25 mouse cellular contexts compared by ENCODE assay signal in genomic region chr1:91201122-91201521, GRCm38 (mm10). TPM values are rescaled to one million over a fixed set of nuclear protein-coding genes. Genes with fewer than 3 reads are reported as not detected.
DNase-seq lines count a peak whose midpoint lies in the region; ATAC-seq lines count a peak whose summit lies in the region.
"Had no signal": no experiment of that assay in that cellular context is flagged by ENCODE, and none has a peak within 500 bp of the region (broad histone marks: within the 10 kb centered on the region; RNA-seq: fewer than 3 reads in every experiment).

No protein-coding gene starts in this region.

- peak; percentile 19 for DNase-seq in embryonic facial prominence, embryonic 14.5 days (ENCODE audit: low spot score)
- no peak for DNase-seq in embryonic facial prominence, embryonic 10.5 days (ENCODE audit: low spot score)
- no peak for DNase-seq in limb, embryonic 10.5 days (ENCODE audit: low spot score)
- DNase-seq in forelimb bud, embryonic 11.5 days (ENCODE audit: low read depth, low spot score) = peak; percentile 30
- DNase-seq in adrenal gland, postnatal 36 days = no peak
- DNase-seq: adrenal gland, postnatal 14 days; B cell, adult 2 months; cerebellum, adult 2 months; cerebellum, postnatal 10 days; gastrocnemius, postnatal 36 days; heart, adult 11 months; heart, postnatal 14 days; kidney, adult 18-20 months had no signal

- no peak overlapping the region for H3K27ac ChIP-seq in embryonic facial prominence, embryonic 14.5 days (replicated peaks; ENCODE audit: low read depth, low read length)
- no peak overlapping the region for H3K27ac ChIP-seq in embryonic facial prominence, embryonic 10.5 days (replicated peaks)
- no peak overlapping the region for H3K27ac ChIP-seq in heart, embryonic 13.5 days (replicated peaks)
- no peak overlapping the region for H3K27ac ChIP-seq in heart, embryonic 12.5 days (ENCODE audit: poor library complexity, severe bottlenecking)
- peak overlapping the region; percentile 38 for H3K27ac ChIP-seq in limb, embryonic 15.5 days
- H3K27ac ChIP-seq in limb, embryonic 10.5 days = no peak overlapping the region
- H3K27ac ChIP-seq: embryonic facial prominence, embryonic 12.5 days; hindbrain, embryonic 13.5 days; hindbrain, postnatal 0 days; intestine, embryonic 15.5 days had no signal

- no peak for ATAC-seq in embryonic facial prominence, embryonic 14.5 days (ENCODE audit: low read depth)
- no peak for ATAC-seq in heart, embryonic 13.5 days (ENCODE audit: extremely low read depth, insufficient number of reproducible peaks, low FRiP score, low TSS enrichment)
- ATAC-seq in heart, embryonic 12.5 days (ENCODE audit: insufficient number of reproducible peaks, low FRiP score) = no peak
- no peak for ATAC-seq in limb, embryonic 15.5 days (ENCODE audit: insufficient number of reproducible peaks, low FRiP score, low TSS enrichment, low read depth)
- ATAC-seq: CD4-positive, CD25-positive, alpha-beta regulatory T cell, adult 4 months; hindbrain, postnatal 0 days; intestine, embryonic 15.5 days had no signal

- H3K9me3 ChIP-seq in embryonic facial prominence, embryonic 14.5 days (ENCODE audit: control insufficient read depth, low read length) = no peaks in the 10 kb centered on the region
- H3K9me3 ChIP-seq in embryonic facial prominence, embryonic 10.5 days = no peaks in the 10 kb centered on the region
- no peaks in the 10 kb centered on the region for H3K9me3 ChIP-seq in heart, embryonic 13.5 days
- H3K9me3 ChIP-seq in heart, embryonic 12.5 days (replicated peaks) = no peaks in the 10 kb centered on the region
- no peaks in the 10 kb centered on the region for H3K9me3 ChIP-seq in limb, embryonic 15.5 days
- no peaks in the 10 kb centered on the region for H3K9me3 ChIP-seq in limb, embryonic 10.5 days (replicated peaks)
- H3K9me3 ChIP-seq: embryonic facial prominence, embryonic 12.5 days; G1E; hindbrain, embryonic 13.5 days; intestine, embryonic 15.5 days had no signal

- H3K27me3 ChIP-seq in embryonic facial prominence, embryonic 14.5 days (replicated peaks; ENCODE audit: control insufficient read depth, insufficient read depth, low read length) = no peaks in the 10 kb centered on the region
- H3K27me3 ChIP-seq in embryonic facial prominence, embryonic 10.5 days (replicated peaks; ENCODE audit: low read depth, poor library complexity, severe bottlenecking) = no peaks in the 10 kb centered on the region
- no peaks in the 10 kb centered on the region for H3K27me3 ChIP-seq in heart, embryonic 13.5 days (replicated peaks)
- no peaks in the 10 kb centered on the region for H3K27me3 ChIP-seq in heart, embryonic 12.5 days (replicated peaks)
- no peaks in the 10 kb centered on the region for H3K27me3 ChIP-seq in limb, embryonic 15.5 days
- H3K27me3 ChIP-seq in limb, embryonic 10.5 days (ENCODE audit: low read depth, poor library complexity, severe bottlenecking) = no peaks in the 10 kb centered on the region
- H3K27me3 ChIP-seq: embryonic facial prominence, embryonic 12.5 days; hindbrain, embryonic 13.5 days; intestine, embryonic 15.5 days had no signal

- no peak overlapping the region for H3K4me2 ChIP-seq in embryonic facial prominence, embryonic 14.5 days (ENCODE audit: low read depth, low read length)
- no peak overlapping the region for H3K4me2 ChIP-seq in heart, embryonic 13.5 days
- H3K4me2 ChIP-seq in heart, embryonic 12.5 days = no peak overlapping the region
- H3K4me2 ChIP-seq in limb, embryonic 15.5 days = no peak overlapping the region
- H3K4me2 ChIP-seq: embryonic facial prominence, embryonic 12.5 days; heart, embryonic 11.5 days; hindbrain, embryonic 13.5 days; intestine, embryonic 15.5 days had no signal

- no peaks in the 10 kb centered on the region for H3K4me1 ChIP-seq in embryonic facial prominence, embryonic 14.5 days (ENCODE audit: control insufficient read depth, insufficient read depth, low read length)
- H3K4me1 ChIP-seq in embryonic facial prominence, embryonic 10.5 days = peaks cover 14% of the 10 kb centered on the region; the same call in 1 of the 2 replicates
- peaks cover 12% of the 10 kb centered on the region for H3K4me1 ChIP-seq in heart, embryonic 13.5 days
- H3K4me1 ChIP-seq in heart, embryonic 12.5 days (replicated peaks) = peaks cover 22% of the 10 kb centered on the region
- H3K4me1 ChIP-seq in limb, embryonic 15.5 days = peaks cover 14% of the 10 kb centered on the region
- H3K4me1 ChIP-seq in limb, embryonic 10.5 days = peaks cover 18% of the 10 kb centered on the region
- H3K4me1 ChIP-seq: hindbrain, embryonic 13.5 days; intestine, embryonic 15.5 days had no signal

- 26% methylated on average over 3 of the region's 3 CpGs for WGBS in embryonic facial prominence, embryonic 14.5 days
- 54% methylated on average over 3 of the region's 3 CpGs for WGBS in embryonic facial prominence, embryonic 10.5 days
- 33% methylated on average over 3 of the region's 3 CpGs for WGBS in heart, embryonic 13.5 days
- WGBS in heart, embryonic 12.5 days = 42% methylated on average over 3 of the region's 3 CpGs
- 21% methylated on average over 3 of the region's 3 CpGs for WGBS in limb, embryonic 15.5 days
- WGBS in limb, embryonic 10.5 days = 66% methylated on average over 3 of the region's 3 CpGs

- no peaks in the 10 kb centered on the region for H3K36me3 ChIP-seq in embryonic facial prominence, embryonic 14.5 days (ENCODE audit: control insufficient read depth, insufficient read depth, low read length)
- no peaks in the 10 kb centered on the region for H3K36me3 ChIP-seq in embryonic facial prominence, embryonic 10.5 days (replicated peaks)
- peaks cover 5% of the 10 kb centered on the region for H3K36me3 ChIP-seq in heart, embryonic 13.5 days
- H3K36me3 ChIP-seq in heart, embryonic 12.5 days = no peaks in the 10 kb centered on the region; the same call in 1 of the 2 replicates
- H3K36me3 ChIP-seq in limb, embryonic 15.5 days = no peaks in the 10 kb centered on the region
- H3K36me3 ChIP-seq in limb, embryonic 10.5 days = no peaks in the 10 kb centered on the region
- H3K36me3 ChIP-seq: embryonic facial prominence, embryonic 12.5 days; G1E; hindbrain, embryonic 13.5 days; intestine, embryonic 15.5 days had no signal

- H3K4me3 ChIP-seq in embryonic facial prominence, embryonic 14.5 days (ENCODE audit: low read depth, low read length) = no peak overlapping the region
- H3K4me3 ChIP-seq in embryonic facial prominence, embryonic 10.5 days = no peak overlapping the region
- H3K4me3 ChIP-seq in heart, embryonic 13.5 days = no peak overlapping the region
- no peak overlapping the region for H3K4me3 ChIP-seq in heart, embryonic 12.5 days
- H3K4me3 ChIP-seq in limb, embryonic 15.5 days = no peak overlapping the region
- no peak overlapping the region for H3K4me3 ChIP-seq in limb, embryonic 10.5 days
- H3K4me3 ChIP-seq: embryonic facial prominence, embryonic 12.5 days; hindbrain, embryonic 13.5 days; intestine, embryonic 15.5 days had no signal

- no peak overlapping the region for H3K9ac ChIP-seq in embryonic facial prominence, embryonic 14.5 days (ENCODE audit: low read depth, low read length)
- H3K9ac ChIP-seq in heart, embryonic 13.5 days = peak overlapping the region; percentile 5; the same call in 1 of the 2 replicates
- no peak overlapping the region for H3K9ac ChIP-seq in heart, embryonic 12.5 days
- H3K9ac ChIP-seq in limb, embryonic 15.5 days = no peak overlapping the region
- H3K9ac ChIP-seq: embryonic facial prominence, embryonic 12.5 days; hindbrain, embryonic 13.5 days; intestine, embryonic 15.5 days had no signal

RNA-seq across cellular contexts. Expression of gene Ramp1, which starts 21.5 kb away (rescaled TPM):
- 13.5 and 21.7 TPM in 2 replicates for polyA plus RNA-seq in embryonic facial prominence, embryonic 14.5 days (2014; fragmentation: Nextera tagmentation; extraction: Ambion mirVana)
- 0.47 and 0.61 TPM in 2 replicates for polyA plus RNA-seq in embryonic facial prominence, embryonic 10.5 days (2016; fragmentation: Nextera tagmentation; extraction: Ambion mirVana)
- 25.8 and 31.3 TPM in 2 replicates for polyA plus RNA-seq in heart, embryonic 13.5 days (2015; fragmentation: Nextera tagmentation; extraction: Ambion mirVana)
- polyA plus RNA-seq in heart, embryonic 12.5 days (2016; fragmentation: Nextera tagmentation; extraction: Ambion mirVana) = 20.2 and 20.9 TPM in 2 replicates
- polyA plus RNA-seq in limb, embryonic 15.5 days (2015; fragmentation: Nextera tagmentation; extraction: Ambion mirVana) = 9.6 and 17.3 TPM in 2 replicates
- polyA plus RNA-seq in limb, embryonic 10.5 days (2016; fragmentation: Nextera tagmentation; extraction: Ambion mirVana) = 0.16 and 0.23 TPM in 2 replicates
- total RNA-seq in adrenal gland, postnatal 36 days (2021) = 1 to 10 TPM; 6.1 to 6.3 TPM

RNA-seq across cellular contexts. Expression of gene Ube2f, which starts 49.0 kb away (rescaled TPM):
- 70.2 and 78.7 TPM in 2 replicates for polyA plus RNA-seq in embryonic facial prominence, embryonic 14.5 days (2014; fragmentation: Nextera tagmentation; extraction: Ambion mirVana)
- polyA plus RNA-seq in embryonic facial prominence, embryonic 10.5 days (2016; fragmentation: Nextera tagmentation; extraction: Ambion mirVana) = 87.6 and 100 TPM in 2 replicates
- 61.2 and 64.8 TPM in 2 replicates for polyA plus RNA-seq in heart, embryonic 13.5 days (2015; fragmentation: Nextera tagmentation; extraction: Ambion mirVana)
- polyA plus RNA-seq in heart, embryonic 12.5 days (2016; fragmentation: Nextera tagmentation; extraction: Ambion mirVana) = 65.2 and 66.5 TPM in 2 replicates
- polyA plus RNA-seq in limb, embryonic 15.5 days (2015; fragmentation: Nextera tagmentation; extraction: Ambion mirVana) = 64.1 and 64.4 TPM in 2 replicates
- 84.5 and 96.4 TPM in 2 replicates for polyA plus RNA-seq in limb, embryonic 10.5 days (2016; fragmentation: Nextera tagmentation; extraction: Ambion mirVana)
- 10 to 100 TPM; 72.8 to 94.6 TPM for total RNA-seq in adrenal gland, postnatal 36 days (2021)

RNA-seq across cellular contexts. Expression of gene Rbm44, which starts 56.2 kb away (rescaled TPM):
- polyA plus RNA-seq in embryonic facial prominence, embryonic 14.5 days (2014; fragmentation: Nextera tagmentation; extraction: Ambion mirVana) = 0.85 and 1.1 TPM in 2 replicates
- polyA plus RNA-seq in embryonic facial prominence, embryonic 10.5 days (2016; fragmentation: Nextera tagmentation; extraction: Ambion mirVana) = 0.87 and 1.2 TPM in 2 replicates
- 2.1 and 2.3 TPM in 2 replicates for polyA plus RNA-seq in heart, embryonic 13.5 days (2015; fragmentation: Nextera tagmentation; extraction: Ambion mirVana)
- polyA plus RNA-seq in heart, embryonic 12.5 days (2016; fragmentation: Nextera tagmentation; extraction: Ambion mirVana) = 2.1 and 2.7 TPM in 2 replicates
- polyA plus RNA-seq in limb, embryonic 15.5 days (2015; fragmentation: Nextera tagmentation; extraction: Ambion mirVana) = 0.65 and 0.94 TPM in 2 replicates
- 0.53 and 0.68 TPM in 2 replicates for polyA plus RNA-seq in limb, embryonic 10.5 days (2016; fragmentation: Nextera tagmentation; extraction: Ambion mirVana)
- not detected for total RNA-seq in adrenal gland, postnatal 36 days (2021)
- total RNA-seq: adrenal gland, adult 18-20 months; adrenal gland, postnatal 14 days; gastrocnemius, adult 8-10 months; gastrocnemius, postnatal 36 days; hindbrain, postnatal 0 days had no signal
- polyA plus RNA-seq: G1E had no signal

Comparison
In these comparisons a context has a peak if more than half of its experiments do, and no peak if none do; other contexts are left out.
1. DNase-seq: peak in embryonic facial prominence, embryonic 14.5 days (single experiment) and forelimb bud, embryonic 11.5 days (single experiment); none in embryonic facial prominence, embryonic 10.5 days (single experiment), limb, embryonic 10.5 days (single experiment) and adrenal gland, postnatal 36 days (0 of 2).